Mouse (Mus musculus) megakaryocyte progenitor cell, adult 5-6 weeks (primary cell): ENCODE results near the gene Ccnf. TPM values are rescaled to one million over a fixed set of nuclear protein-coding genes. Genes with fewer than 3 reads are reported as not detected.

Source experiments
- ATAC-seq: replicated peaks from 2 replicates; pipeline ENCODE4 v1.8.0; 2016; ENCODE audit warnings: mild to moderate bottlenecking, moderate TSS enrichment, inconsistent platforms; ENCODE audit not compliant: poor library complexity
- total RNA-seq, 2 experiments: library from RNA; stranded (forward) in 1 of 2; stranded (reverse) in 1 of 2; fragments of 157-497, 149-512 nt in 1 of 2; fragments of 200-1000 nt in 1 of 2; gene quantifications; 2 replicates each; pipeline versions ENCODE4 v1.2.3 to v1.2.4; 2015 to 2017

Gene Ccnf
- total RNA-seq, 2 experiments from 2014 or later = 22.7 to 27.4 TPM

- no peak for ATAC-seq
These were observed 47.4 kb downstream of the Ccnf start for GRCm38 (mm10) chr17:24203611-24204534.

DNA sequence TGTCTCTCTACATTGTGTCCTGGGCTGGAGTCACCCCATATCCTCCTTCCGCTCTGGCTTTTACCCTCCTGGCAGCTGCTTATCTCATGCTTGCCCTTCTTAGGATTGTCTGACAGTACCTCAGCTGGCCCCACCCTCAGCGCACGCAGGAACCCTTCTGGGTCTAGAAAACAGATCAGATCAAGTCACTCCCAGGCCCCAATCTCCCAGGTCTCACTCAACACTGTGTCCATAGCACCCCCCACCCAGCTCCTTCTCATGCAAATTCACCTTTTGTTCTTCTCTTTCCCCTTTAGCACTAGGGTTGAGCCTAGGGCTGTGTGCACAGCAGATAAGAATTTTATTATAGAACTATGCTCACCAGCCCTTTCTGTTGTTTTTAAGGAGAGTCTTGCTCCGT, 48.2 kb downstream of the Ccnf start:
- peak; percentile 63 for ATAC-seq

GRCm38 (mm10) chr17:24201092-24201491, 50.2 kb downstream of the Ccnf start:
- no peak for ATAC-seq

- ATAC-seq = no peak
These were observed 51.5 kb downstream of the Ccnf start for GRCm38 (mm10) chr17:24199741-24200140.

- ATAC-seq = no peak
These were observed 52.0 kb downstream of the Ccnf start for GRCm38 (mm10) chr17:24199252-24199651.

DNA sequence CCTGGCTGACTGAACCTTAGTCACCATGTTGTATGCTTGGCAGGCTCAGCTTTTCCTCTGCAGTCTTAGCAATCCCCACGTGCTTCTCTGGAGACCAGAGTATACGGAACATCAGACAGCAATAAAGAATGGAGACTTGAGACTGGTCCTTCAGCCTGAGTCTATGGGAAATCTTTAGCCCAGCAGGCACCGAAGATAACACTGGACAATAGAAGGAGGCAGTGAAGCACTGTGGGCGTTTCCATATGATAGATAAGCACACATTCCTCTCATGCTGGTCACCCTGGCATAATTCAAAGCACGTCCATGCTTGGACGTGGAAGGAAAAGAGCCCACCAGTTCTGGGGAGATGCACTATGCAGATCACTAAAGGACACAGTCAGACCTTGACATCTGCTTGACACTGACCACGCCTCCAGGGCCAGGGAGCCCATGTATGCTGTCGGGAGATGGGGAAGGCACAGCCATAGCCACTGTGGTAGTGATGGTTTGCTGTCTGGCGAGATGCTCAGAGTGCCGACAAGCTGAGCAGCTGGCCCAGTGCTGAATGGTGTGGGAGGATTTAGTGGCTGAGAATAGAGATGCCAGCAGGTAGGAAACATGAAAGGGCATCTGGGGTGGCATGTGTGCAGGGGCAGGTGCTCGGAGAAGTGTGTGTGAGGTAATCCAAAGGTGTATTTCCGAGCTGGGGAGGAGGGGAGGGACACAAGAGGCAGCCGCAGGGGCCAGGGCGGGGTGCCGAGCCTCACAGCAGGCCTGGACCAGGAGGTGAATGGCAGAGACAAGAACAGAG, 54.1 kb downstream of the Ccnf start:
- no peak for ATAC-seq

GRCm38 (mm10) chr17:24195349-24195748, 55.9 kb downstream of the Ccnf start:
- no peak for ATAC-seq

DNA sequence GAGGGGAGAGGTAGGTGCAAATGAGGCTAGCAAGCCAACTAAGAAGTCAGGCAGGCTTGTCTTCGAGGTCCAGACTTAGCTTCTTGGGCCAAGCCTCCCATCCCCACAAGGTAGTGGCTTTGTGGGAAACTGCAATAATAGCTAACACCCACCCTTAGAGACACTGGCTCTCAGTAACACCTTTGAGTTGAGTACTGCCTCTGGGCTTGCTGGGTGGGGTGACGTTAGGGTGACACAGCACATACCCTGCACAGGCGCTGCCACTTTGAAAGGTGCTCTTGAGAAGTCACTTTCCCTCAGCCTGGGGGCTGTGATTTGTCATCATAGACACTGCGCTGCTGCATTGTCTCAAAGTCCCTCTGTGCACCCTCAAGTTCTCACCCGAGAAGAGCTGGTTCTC, 57.5 kb downstream of the Ccnf start:
- no peak for ATAC-seq

DNA sequence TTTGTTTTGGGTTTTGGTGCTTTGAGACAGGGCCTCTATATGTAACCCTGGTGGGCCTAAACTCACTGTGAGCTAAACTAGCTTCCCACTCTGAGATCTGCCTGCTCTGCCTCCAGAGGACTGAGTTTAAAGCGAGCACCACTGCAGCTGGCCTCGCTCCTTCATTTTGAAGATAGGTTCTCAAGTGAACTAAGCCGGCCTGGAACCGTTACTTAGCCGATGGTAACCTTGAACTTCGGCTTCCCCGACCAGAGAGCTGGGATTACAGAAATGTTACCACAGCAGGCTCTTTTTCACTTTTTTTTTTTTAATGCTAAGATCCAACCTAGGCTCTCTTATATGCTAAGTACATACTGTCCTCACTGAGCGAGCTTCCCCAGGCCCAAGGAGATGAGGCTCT, 58.0 kb downstream of the Ccnf start:
- no peak for ATAC-seq

- 0 out of 2 replicates have a peak, but pooled peaks have one; percentile 38 for ATAC-seq
These were observed 58.4 kb downstream of the Ccnf start for GRCm38 (mm10) chr17:24192848-24193247.

DNA sequence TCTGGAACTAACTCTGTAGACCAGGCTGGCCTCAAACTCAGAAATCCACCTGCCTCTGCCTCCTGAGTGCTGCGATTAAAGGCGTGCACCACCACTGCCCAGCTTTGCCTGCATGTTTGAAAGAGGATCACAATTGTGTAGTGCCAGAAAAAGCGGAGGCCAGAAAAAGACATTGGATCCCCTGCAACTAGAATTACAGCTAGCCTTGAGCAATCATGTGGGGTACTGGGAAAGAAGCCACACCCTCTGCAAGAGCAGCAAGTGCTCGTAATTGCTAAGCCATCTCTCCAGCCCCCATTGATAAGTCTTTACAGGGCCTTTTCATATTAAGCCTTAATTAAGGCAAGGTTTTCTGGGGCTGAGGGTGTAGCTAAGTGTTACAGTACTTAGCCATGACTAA, 59.8 kb downstream of the Ccnf start:
- ATAC-seq = peak; percentile 59

- ATAC-seq = peak; percentile 42; the same call in 1 of the 2 replicates
These were observed 60.4 kb downstream of the Ccnf start for GRCm38 (mm10) chr17:24190934-24191333.

- no peak for ATAC-seq
These were observed 77.0 kb downstream of the Ccnf start for GRCm38 (mm10) chr17:24174259-24174658.

DNA sequence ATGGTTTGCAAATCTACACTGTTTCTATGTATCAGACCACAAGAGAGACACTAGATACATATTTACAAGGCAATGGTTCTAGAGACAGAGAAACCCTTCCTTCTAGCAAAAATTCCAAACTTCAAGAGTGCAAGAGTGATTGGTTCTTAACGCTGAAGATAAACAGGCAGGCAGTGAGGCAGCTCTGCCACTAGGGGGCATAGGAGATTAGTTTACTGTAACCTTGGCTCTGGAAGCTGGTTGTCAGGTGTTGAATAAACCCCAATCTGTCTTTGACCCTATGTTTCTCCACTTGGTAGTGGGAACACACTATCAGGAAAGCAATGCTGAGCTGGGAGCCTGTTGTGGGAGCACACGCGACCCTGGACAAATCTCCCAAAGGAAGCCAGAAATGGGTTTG, 77.9 kb downstream of the Ccnf start:
- ATAC-seq = peak; percentile 51

Other genes with a start within 250 kb of the Ccnf start
- not detected in 2 replicates for gene Prss27, start 213.3 kb downstream of the Ccnf start, total RNA-seq (2015)
- not detected in 2 replicates for gene Prss27, start 213.3 kb downstream of the Ccnf start, total RNA-seq (2017)
- gene Kctd5, start 178.0 kb downstream of the Ccnf start, total RNA-seq (2015) = 15.5 and 17.1 TPM in 2 replicates
- gene Kctd5, start 178.0 kb downstream of the Ccnf start, total RNA-seq (2017) = 19.5 and 21.0 TPM in 2 replicates
- 33.3 and 36.3 TPM in 2 replicates for gene Pdpk1, start 100.6 kb downstream of the Ccnf start, total RNA-seq (2015)
- gene Pdpk1, start 100.6 kb downstream of the Ccnf start, total RNA-seq (2017) = 41.1 and 49.5 TPM in 2 replicates
- 21.9 and 33.7 TPM in 2 replicates for gene Amdhd2, start 87.7 kb downstream of the Ccnf start, total RNA-seq (2015)
- gene Amdhd2, start 87.7 kb downstream of the Ccnf start, total RNA-seq (2017) = 65.1 and 65.5 TPM in 2 replicates
- 405 and 437 TPM in 2 replicates for gene Atp6v0c, start 81.8 kb downstream of the Ccnf start, total RNA-seq (2015)
- 109 and 145 TPM in 2 replicates for gene Atp6v0c, start 81.8 kb downstream of the Ccnf start, total RNA-seq (2017)
- gene Tbc1d24, start 45.9 kb downstream of the Ccnf start, total RNA-seq (2015) = 3.6 and 6.4 TPM in 2 replicates
- 6.4 and 6.6 TPM in 2 replicates for gene Tbc1d24, start 45.9 kb downstream of the Ccnf start, total RNA-seq (2017)
- 0.15 TPM in 1 of 2 replicates, not detected in the other for gene Ntn3, start 42.0 kb downstream of the Ccnf start, total RNA-seq (2015)
- 0.12 and 0.30 TPM in 2 replicates for gene Ntn3, start 42.0 kb downstream of the Ccnf start, total RNA-seq (2017)
- gene Tedc2, start 30.6 kb downstream of the Ccnf start, total RNA-seq (2015) = 7.8 and 10.2 TPM in 2 replicates
- gene Tedc2, start 30.6 kb downstream of the Ccnf start, total RNA-seq (2017) = 13.9 and 16.2 TPM in 2 replicates
- 0.24 TPM in 1 of 2 replicates, not detected in the other for gene Abca17, start 99.6 kb upstream of the Ccnf start, total RNA-seq (2015)
- 0.03 TPM in 1 of 2 replicates, not detected in the other for gene Abca17, start 99.6 kb upstream of the Ccnf start, total RNA-seq (2017)
- 18.6 and 20.4 TPM in 2 replicates for gene Abca3, start 100.5 kb upstream of the Ccnf start, total RNA-seq (2015)
- gene Abca3, start 100.5 kb upstream of the Ccnf start, total RNA-seq (2017) = 13.8 and 15.5 TPM in 2 replicates
- gene Rnps1, start 163.1 kb upstream of the Ccnf start, total RNA-seq (2015) = 143 and 154 TPM in 2 replicates
- 187 and 191 TPM in 2 replicates for gene Rnps1, start 163.1 kb upstream of the Ccnf start, total RNA-seq (2017)
- 58.5 and 67.8 TPM in 2 replicates for gene Eci1, start 175.2 kb upstream of the Ccnf start, total RNA-seq (2015)
- gene Eci1, start 175.2 kb upstream of the Ccnf start, total RNA-seq (2017) = 27.7 and 32.6 TPM in 2 replicates
- gene Dnase1l2, start 191.6 kb upstream of the Ccnf start, total RNA-seq (2015) = 0.94 and 3.5 TPM in 2 replicates
- 2.9 and 4.0 TPM in 2 replicates for gene Dnase1l2, start 191.6 kb upstream of the Ccnf start, total RNA-seq (2017)
- gene E4f1, start 218.8 kb upstream of the Ccnf start, total RNA-seq (2015) = 23.3 and 27.5 TPM in 2 replicates
- 13.6 and 18.7 TPM in 2 replicates for gene E4f1, start 218.8 kb upstream of the Ccnf start, total RNA-seq (2017)
- gene Pgp, start 218.9 kb upstream of the Ccnf start, total RNA-seq (2015) = 25.4 and 26.4 TPM in 2 replicates
- 16.6 and 21.5 TPM in 2 replicates for gene Pgp, start 218.9 kb upstream of the Ccnf start, total RNA-seq (2017)
- 0.35 and 0.81 TPM in 2 replicates for gene Bricd5, start 222.4 kb upstream of the Ccnf start, total RNA-seq (2015)
- gene Bricd5, start 222.4 kb upstream of the Ccnf start, total RNA-seq (2017) = not detected in 2 replicates
- gene Mlst8, start 227.6 kb upstream of the Ccnf start, total RNA-seq (2015) = 9.2 TPM in 2 replicates
- gene Mlst8, start 227.6 kb upstream of the Ccnf start, total RNA-seq (2017) = 14.9 and 28.9 TPM in 2 replicates
- gene Caskin1, start 237.1 kb upstream of the Ccnf start, total RNA-seq (2015) = not detected in 2 replicates
- gene Caskin1, start 237.1 kb upstream of the Ccnf start, total RNA-seq (2017) = not detected in 2 replicates